Mouse (Mus musculus): Measurements from ENCODE around the gene Tradd.
"Not testable (repeated sequence)": the region's sequence is repeated elsewhere in the genome, so short reads cannot be mapped to it uniquely, and the experiment has no call there.

Gene Tradd

GRCm38 (mm10) chr8:105295256-105295655, 30.8 kb upstream of the Tradd start:
- no peak for DNase-seq (ENCODE audit: low spot score)

GRCm38 (mm10) chr8:105294776-105295175, 30.4 kb upstream of the Tradd start:
- DNase-seq (ENCODE audit: low spot score), result no peak

GRCm38 (mm10) chr8:105293405-105293804, 29.0 kb upstream of the Tradd start:
- no peak for DNase-seq (ENCODE audit: low spot score)

- DNase-seq (ENCODE audit: low spot score), result no peak
Measured at GRCm38 (mm10) chr8:105292471-105292870, 28.1 kb upstream of the Tradd start.

GRCm38 (mm10) chr8:105291802-105292201, 27.4 kb upstream of the Tradd start:
- not testable (repeated sequence) for DNase-seq (ENCODE audit: low spot score)

GRCm38 (mm10) chr8:105291364-105291763, 27.0 kb upstream of the Tradd start:
- DNase-seq (ENCODE audit: low spot score), result not testable (repeated sequence)

GRCm38 (mm10) chr8:105290554-105291314, 26.3 kb upstream of the Tradd start:
- peak; percentile 95 for DNase-seq (ENCODE audit: low spot score)

- peak; percentile 74 for DNase-seq (ENCODE audit: low spot score)
Measured at GRCm38 (mm10) chr8:105289805-105290460, 25.5 kb upstream of the Tradd start, which contains the start of gene 4931428F04Rik. TSS of gene 4931428F04Rik (minus strand) at chr8:105289864.

- peak; percentile 96 for DNase-seq (ENCODE audit: low spot score)
Measured at GRCm38 (mm10) chr8:105288958-105289732, 24.7 kb upstream of the Tradd start.

GRCm38 (mm10) chr8:105288231-105288630, 23.8 kb upstream of the Tradd start:
- no peak for DNase-seq (ENCODE audit: low spot score)

- DNase-seq (ENCODE audit: low spot score), result no peak
Measured at GRCm38 (mm10) chr8:105286907-105287306, 22.5 kb upstream of the Tradd start.

- DNase-seq (ENCODE audit: low spot score), result no peak
Measured at GRCm38 (mm10) chr8:105285514-105285913, 21.1 kb upstream of the Tradd start.

- DNase-seq (ENCODE audit: low spot score), result peak; percentile 60
Measured at GRCm38 (mm10) chr8:105283074-105283473, 18.7 kb upstream of the Tradd start.

- DNase-seq (ENCODE audit: low spot score), result no peak
Measured at GRCm38 (mm10) chr8:105282239-105282638, 17.8 kb upstream of the Tradd start.

GRCm38 (mm10) chr8:105281821-105282220, 17.4 kb upstream of the Tradd start:
- DNase-seq (ENCODE audit: low spot score), result no peak

- DNase-seq (ENCODE audit: low spot score), result no peak
Measured at GRCm38 (mm10) chr8:105280567-105280966, 16.2 kb upstream of the Tradd start.

GRCm38 (mm10) chr8:105278911-105279334, 14.5 kb upstream of the Tradd start:
- peak; percentile 34 for DNase-seq (ENCODE audit: low spot score)

- DNase-seq (ENCODE audit: low spot score), result peak; percentile 75
Measured at GRCm38 (mm10) chr8:105276292-105277120, 12.1 kb upstream of the Tradd start.

GRCm38 (mm10) chr8:105275840-105276239, 11.4 kb upstream of the Tradd start, which contains the start of gene Nol3:
TSS of gene Nol3 (plus strand) at chr8:105276140.
- no peak for DNase-seq (ENCODE audit: low spot score)

- DNase-seq (ENCODE audit: low spot score), result no peak
Measured at GRCm38 (mm10) chr8:105275387-105275786, 11.0 kb upstream of the Tradd start.

GRCm38 (mm10) chr8:105270916-105271186, 6.4 kb upstream of the Tradd start:
- no peak for DNase-seq (ENCODE audit: low spot score)
